Mouse (Mus musculus) neural tube, embryonic 12.5 days (tissue): ENCODE measurements around the gene Ihh. TPM values are rescaled to one million over a fixed set of nuclear protein-coding genes. Genes with fewer than 3 reads are reported as not detected.

ENCODE experiments used
- ATAC-seq: fragments of 200-750 bp; cut with Nextera tagmentation; 2 replicates; pipeline ENCODE4 v1.8.0; 2017; ENCODE audit warnings: low read depth, mild to moderate bottlenecking, moderate TSS enrichment, moderate library complexity; ENCODE audit not compliant: low FRiP score
- H3K27ac ChIP-seq: fragments of 300-500 bp; sonication (generic); 2 replicates; pipeline ENCODE4 v1.5.1; 2016
- H3K27me3 ChIP-seq: fragments of 300-500 bp; sonication (generic); replicated peaks from 2 replicates; pipeline ENCODE4 v1.6.1; 2016; ENCODE audit warnings: mild to moderate bottlenecking
- H3K36me3 ChIP-seq: fragments of 300-500 bp; sonication (generic); 2 replicates; pipeline ENCODE4 v1.6.1; 2016; ENCODE audit warnings: mild to moderate bottlenecking
- H3K4me1 ChIP-seq: fragments of 300-500 bp; sonication (generic); 2 replicates; pipeline ENCODE4 v1.6.1; 2016
- H3K4me2 ChIP-seq: fragments of 300-500 bp; sonication (generic); replicated peaks from 2 replicates; pipeline ENCODE4 v1.6.1; 2016; ENCODE audit warnings: mild to moderate bottlenecking
- H3K4me3 ChIP-seq: fragments of 300-500 bp; sonication (generic); 2 replicates; pipeline ENCODE4 v1.5.1; 2016
- H3K9ac ChIP-seq: fragments of 300-500 bp; sonication (generic); 2 replicates; pipeline ENCODE4 v1.6.1; 2016; ENCODE audit warnings: mild to moderate bottlenecking
- H3K9me3 ChIP-seq: fragments of 300-500 bp; sonication (generic); 2 replicates; pipeline ENCODE4 v1.6.1; 2016; ENCODE audit warnings: mild to moderate bottlenecking
- WGBS: fragments of 180-500 bp; shearing (Covaris S2); methylation state at CpG from one replicate; pipeline ENCODE4 v1.1.7; 2016; 5-methylcytosine and 5-hydroxymethylcytosine counted together
- polyA plus RNA-seq: library from polyadenylated mRNA; unstranded; fragments of >200 nt; fragmentation: Nextera tagmentation; extraction: Ambion mirVana; gene quantifications from 2 replicates; pipeline ENCODE4 v1.2.1, GENCODE M21; 2016

The Ihh gene
- polyA plus RNA-seq, 1 experiment from 2014 or later: 0.24 TPM

DNA sequence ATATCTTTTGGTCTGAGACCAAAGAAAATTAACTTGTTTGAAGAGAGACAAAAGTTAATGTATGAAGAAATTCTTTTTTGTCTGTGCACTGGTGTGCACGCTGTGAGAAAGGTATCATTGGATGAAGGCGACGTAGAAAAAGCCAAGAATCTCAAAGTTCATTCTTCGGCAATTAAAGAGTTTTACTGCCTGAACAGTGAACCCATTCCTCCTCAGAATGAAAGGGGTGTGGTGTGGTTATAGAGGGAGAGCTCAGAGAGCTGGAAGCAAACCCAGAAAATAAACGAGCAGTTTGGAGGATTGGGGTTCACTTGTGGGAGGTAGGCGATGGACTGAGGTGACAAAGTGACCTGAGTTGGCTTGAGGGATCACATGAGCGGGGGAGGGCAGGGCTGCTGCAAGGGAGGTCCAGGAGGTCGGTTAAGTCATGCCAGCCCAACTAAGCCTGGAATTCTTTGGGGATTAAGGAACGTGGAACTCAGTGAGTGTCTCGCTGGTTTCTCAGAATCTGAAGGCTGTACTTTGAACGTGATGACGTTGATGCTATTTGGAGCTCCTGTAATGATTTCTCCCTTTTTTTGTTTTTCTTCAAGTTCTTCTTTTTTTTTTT, 15.1 kb downstream of the Ihh start:
- no peak overlapping the region for H3K27ac ChIP-seq
- H3K4me3 ChIP-seq: no peak overlapping the region
- H3K4me1 ChIP-seq: no peaks in the 10 kb centered on the region
- H3K4me2 ChIP-seq: no peak overlapping the region
- 43% methylated on average over 12 of the region's 12 CpGs for WGBS
- no peak for ATAC-seq
- peaks cover 15% of the 10 kb centered on the region for H3K27me3 ChIP-seq
- no peak overlapping the region for H3K9ac ChIP-seq
- no peaks in the 10 kb centered on the region for H3K36me3 ChIP-seq
- no peaks in the 10 kb centered on the region for H3K9me3 ChIP-seq

DNA sequence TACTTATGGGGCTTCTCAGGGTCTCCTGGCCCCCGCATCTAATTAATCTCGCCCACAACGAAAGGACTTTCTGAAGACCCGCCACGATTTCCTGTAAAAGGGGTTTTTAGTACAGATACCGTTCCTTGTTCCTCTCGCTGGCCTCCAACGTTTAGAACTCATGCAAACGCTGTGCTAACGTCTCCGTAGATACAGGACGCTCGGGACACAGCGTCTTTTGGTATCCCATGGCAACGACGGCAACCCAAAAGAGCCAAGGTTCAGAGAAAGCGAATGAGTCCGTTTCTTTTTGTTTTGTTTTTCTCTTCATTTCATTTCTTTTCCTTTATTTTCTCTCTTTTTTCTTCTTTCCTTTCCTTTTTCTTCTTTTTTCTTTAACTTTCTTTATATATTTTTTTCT, 16.1 kb downstream of the Ihh start, which contains the start of gene Cfap65:
TSS of gene Cfap65 (minus strand) at position 198 of the 400 bp plus-strand sequence.
- no peaks in the 10 kb centered on the region for H3K4me1 ChIP-seq
- no peaks in the 10 kb centered on the region for H3K9me3 ChIP-seq
- H3K9ac ChIP-seq: no peak within 1 kb of the TSS
- ATAC-seq: no peak
- no peak within 1 kb of the TSS for H3K27ac ChIP-seq
- 2% methylated on average over 18 of the region's 18 CpGs for WGBS
- peak within 1 kb of the TSS; percentile 26; the same call in 1 of the 2 replicates for H3K4me3 ChIP-seq
- no peaks in the 10 kb centered on the region for H3K36me3 ChIP-seq
- H3K27me3 ChIP-seq: peaks cover 17% of the 10 kb centered on the region; the same call in 1 of the 2 replicates
- peak within 1 kb of the TSS; percentile 65 for H3K4me2 ChIP-seq

- WGBS: 84% methylated on average over 9 of the region's 9 CpGs
- no peak overlapping the region for H3K4me2 ChIP-seq
- no peaks in the 10 kb centered on the region for H3K9me3 ChIP-seq
- H3K4me3 ChIP-seq: no peak overlapping the region
- H3K36me3 ChIP-seq: no peaks in the 10 kb centered on the region
- ATAC-seq: no peak
- H3K9ac ChIP-seq: no peak overlapping the region
- H3K4me1 ChIP-seq: no peaks in the 10 kb centered on the region
- peaks cover 14% of the 10 kb centered on the region for H3K27me3 ChIP-seq
- H3K27ac ChIP-seq: no peak overlapping the region
These were observed 23.7 kb downstream of the Ihh start for GRCm38 (mm10) chr1:74927621-74928296.

GRCm38 (mm10) chr1:74926721-74927120, 24.8 kb downstream of the Ihh start:
- Histone ChIP-seq H3K4me1 (no peaks in the 10 kb centered on the region), H3K9ac (no peak overlapping the region), H3K4me2 (no peak overlapping the region), H3K36me3 (no peaks in the 10 kb centered on the region), H3K27me3 (peaks cover 14% of the 10 kb centered on the region), H3K4me3 (no peak overlapping the region), H3K9me3 (no peaks in the 10 kb centered on the region), H3K27ac (no peak overlapping the region)
- no peak for ATAC-seq
- 38% methylated on average over 6 of the region's 6 CpGs for WGBS

- WGBS: 59% methylated on average over 4 of the region's 4 CpGs
- no peaks in the 10 kb centered on the region for H3K36me3 ChIP-seq
- no peak overlapping the region for H3K27ac ChIP-seq
- no peak overlapping the region for H3K4me2 ChIP-seq
- no peak overlapping the region for H3K9ac ChIP-seq
- ATAC-seq: no peak
- H3K4me3 ChIP-seq: no peak overlapping the region
- H3K27me3 ChIP-seq: peaks cover 11% of the 10 kb centered on the region
- H3K9me3 ChIP-seq: no peaks in the 10 kb centered on the region
- no peaks in the 10 kb centered on the region for H3K4me1 ChIP-seq
These were observed 27.0 kb downstream of the Ihh start for GRCm38 (mm10) chr1:74924464-74924863.

- no peaks in the 10 kb centered on the region for H3K36me3 ChIP-seq
- peaks cover 8% of the 10 kb centered on the region for H3K27me3 ChIP-seq
- no peak overlapping the region for H3K4me3 ChIP-seq
- no peak for ATAC-seq
- no peak overlapping the region for H3K27ac ChIP-seq
- H3K4me1 ChIP-seq: no peaks in the 10 kb centered on the region
- H3K4me2 ChIP-seq: peak overlapping the region; percentile 38
- no peak overlapping the region for H3K9ac ChIP-seq
- WGBS: 19% methylated on average over 13 of the region's 13 CpGs
- 0 out of 2 replicates have a peak, but pooled peaks cover 3% of the 10 kb centered on the region for H3K9me3 ChIP-seq
These were observed 35.8 kb downstream of the Ihh start for GRCm38 (mm10) chr1:74915706-74916105.

GRCm38 (mm10) chr1:74902191-74902590, 49.3 kb downstream of the Ihh start:
- Histone ChIP-seq H3K4me3 (no peak overlapping the region), H3K9me3 (no peaks in the 10 kb centered on the region), H3K4me1 (peaks cover 25% of the 10 kb centered on the region), H3K27ac (no peak overlapping the region), H3K9ac (no peak overlapping the region), H3K4me2 (no peak overlapping the region), H3K27me3 (peaks cover 80% of the 10 kb centered on the region), H3K36me3 (no peaks in the 10 kb centered on the region)
- ATAC-seq: no peak
- 25% methylated on average over 6 of the region's 6 CpGs for WGBS

DNA sequence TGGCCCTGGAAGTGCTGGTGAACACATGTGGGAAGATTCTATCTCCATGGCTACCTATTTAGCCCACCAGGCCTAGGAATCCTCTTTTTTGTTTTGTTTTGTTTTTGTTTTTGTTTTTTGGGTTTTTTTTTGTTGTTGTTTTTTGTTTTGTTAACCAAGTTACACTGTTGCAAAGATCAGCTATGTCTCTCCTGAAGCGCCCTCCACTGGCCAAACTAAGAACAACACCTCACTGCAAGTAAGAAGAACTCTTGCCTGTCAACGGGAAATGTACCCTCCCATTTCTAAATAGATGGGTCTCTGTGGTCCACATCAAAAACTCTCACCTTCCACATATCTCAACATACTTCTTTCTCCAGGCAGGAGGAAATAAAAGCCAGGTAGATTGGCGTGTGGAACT, 49.8 kb downstream of the Ihh start:
- H3K27ac ChIP-seq: no peak overlapping the region
- H3K4me2 ChIP-seq: no peak overlapping the region
- no peaks in the 10 kb centered on the region for H3K36me3 ChIP-seq
- H3K4me1 ChIP-seq: peaks cover 25% of the 10 kb centered on the region
- no peak overlapping the region for H3K9ac ChIP-seq
- no peak overlapping the region for H3K4me3 ChIP-seq
- no peak for ATAC-seq
- H3K9me3 ChIP-seq: no peaks in the 10 kb centered on the region
- peaks cover 85% of the 10 kb centered on the region for H3K27me3 ChIP-seq
- 5% methylated on average over 3 of the region's 3 CpGs for WGBS

- peaks cover 91% of the 10 kb centered on the region for H3K27me3 ChIP-seq
- H3K4me1 ChIP-seq: peaks cover 25% of the 10 kb centered on the region
- H3K4me2 ChIP-seq: peak overlapping the region; percentile 62
- peak overlapping the region; percentile 29 for H3K4me3 ChIP-seq
- no peaks in the 10 kb centered on the region for H3K9me3 ChIP-seq
- H3K36me3 ChIP-seq: no peaks in the 10 kb centered on the region
- no peak overlapping the region for H3K27ac ChIP-seq
- no peak for ATAC-seq
- H3K9ac ChIP-seq: 0 out of 2 replicates have a peak overlapping the region, but pooled peaks have one; percentile 8
- WGBS: under 1% methylated on average over 63 of the region's 66 CpGs
These were observed 50.9 kb downstream of the Ihh start for GRCm38 (mm10) chr1:74900341-74901285.

DNA sequence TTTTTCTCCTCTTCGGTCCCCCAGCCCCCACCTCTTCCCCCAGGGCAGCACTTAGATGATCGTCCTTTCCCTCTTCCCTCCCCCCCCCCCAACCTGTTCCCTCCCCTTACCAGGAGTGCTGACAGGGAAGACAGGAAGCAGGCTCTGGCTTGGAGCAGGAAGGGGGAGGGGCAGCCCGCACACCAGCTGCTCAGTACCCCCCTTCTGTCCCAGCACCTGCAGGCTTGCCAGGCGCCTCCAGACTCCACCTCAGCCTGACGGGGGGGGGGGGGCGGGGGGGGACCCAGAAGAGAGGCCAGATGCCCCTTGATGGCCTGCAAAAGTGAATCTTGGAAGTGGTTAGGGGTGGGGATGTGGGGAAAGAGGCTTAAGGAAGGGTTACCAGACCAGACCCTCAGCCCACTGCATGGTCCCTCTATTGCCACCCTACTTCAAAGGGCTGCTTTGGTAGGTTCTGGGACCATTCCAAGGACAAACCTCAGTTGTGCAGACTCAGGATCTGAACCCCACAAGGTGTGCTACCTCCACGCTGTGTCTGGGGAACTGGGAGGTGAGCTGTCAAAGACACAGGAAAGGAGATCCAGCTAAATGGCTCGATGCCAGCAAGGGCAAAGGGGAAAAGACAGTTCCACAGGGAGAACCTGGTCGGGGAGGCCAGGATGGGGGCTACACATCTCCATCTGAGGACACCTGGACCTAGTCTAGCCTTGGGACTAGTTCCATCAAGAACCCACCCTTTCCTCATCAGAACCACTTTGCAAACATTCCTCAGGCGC, 52.6 kb downstream of the Ihh start:
- 8% methylated on average over 7 of the region's 10 CpGs for WGBS
- Histone ChIP-seq H3K27ac (no peak overlapping the region), H3K36me3 (no peaks in the 10 kb centered on the region), H3K4me3 (no peak overlapping the region), H3K9ac (no peak overlapping the region), H3K9me3 (no peaks in the 10 kb centered on the region), H3K4me2 (0 out of 2 replicates have a peak overlapping the region, but pooled peaks have one; percentile 14), H3K27me3 (peaks cover 98% of the 10 kb centered on the region), H3K4me1 (peaks cover 25% of the 10 kb centered on the region)
- ATAC-seq: no peak

DNA sequence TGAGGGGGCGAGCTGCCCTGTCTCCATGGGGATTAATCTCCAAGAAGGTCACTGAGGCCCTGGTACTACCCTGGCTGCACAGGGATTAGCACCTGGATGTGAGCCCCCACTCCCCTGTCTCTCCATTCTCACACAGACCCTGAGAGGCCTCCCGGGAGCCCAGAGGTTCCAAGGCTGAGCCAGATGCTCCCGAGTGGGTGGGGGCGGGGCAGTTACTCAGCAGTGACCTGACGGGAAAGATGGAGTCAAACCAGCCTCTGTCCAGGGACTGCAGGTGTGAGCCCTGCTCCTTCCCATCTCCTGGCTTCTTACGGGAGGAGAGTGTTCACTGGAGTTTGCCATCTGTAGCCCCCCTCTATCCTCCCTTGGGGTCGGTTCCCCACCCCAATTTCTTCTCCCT, 53.5 kb downstream of the Ihh start:
- Histone ChIP-seq H3K4me2 (no peak overlapping the region), H3K4me1 (peaks cover 30% of the 10 kb centered on the region), H3K9me3 (no peaks in the 10 kb centered on the region), H3K27me3 (peaks cover 97% of the 10 kb centered on the region), H3K4me3 (no peak overlapping the region), H3K27ac (no peak overlapping the region), H3K36me3 (no peaks in the 10 kb centered on the region), H3K9ac (no peak overlapping the region)
- 8% methylated on average over 7 of the region's 7 CpGs for WGBS
- ATAC-seq: no peak
